Mouse (Mus musculus) hindbrain, embryonic 10.5 days (tissue): ENCODE measurements around the gene Bloc1s1. TPM values are rescaled to one million over a fixed set of nuclear protein-coding genes. Genes with fewer than 3 reads are reported as not detected.

Source experiments
- DNase-seq: peaks from one replicate; pipeline ENCODE4 v3.0.0-alpha.2; 2017; ENCODE audit warnings: low spot score
- H3K27ac ChIP-seq: fragments of 300-500 bp; sonication (generic); 2 replicates; pipeline ENCODE4 v1.5.1; 2016; ENCODE audit warnings: mild to moderate bottlenecking, moderate library complexity
- H3K27me3 ChIP-seq: fragments of 300-500 bp; sonication (generic); 2 replicates; pipeline ENCODE4 v1.6.1; 2016; ENCODE audit warnings: mild to moderate bottlenecking; ENCODE audit not compliant: poor library complexity, insufficient read depth, severe bottlenecking
- H3K36me3 ChIP-seq: fragments of 300-500 bp; sonication (generic); 2 replicates; pipeline ENCODE4 v1.6.1; 2016; ENCODE audit warnings: mild to moderate bottlenecking, moderate library complexity
- H3K4me1 ChIP-seq: fragments of 300-500 bp; sonication (generic); replicated peaks from 2 replicates; pipeline ENCODE4 v1.6.1; 2016; ENCODE audit warnings: mild to moderate bottlenecking
- H3K4me3 ChIP-seq: fragments of 300-500 bp; sonication (generic); 2 replicates; pipeline ENCODE4 v1.5.1; 2016; ENCODE audit warnings: mild to moderate bottlenecking, moderate library complexity
- H3K9me3 ChIP-seq: fragments of 300-500 bp; sonication (generic); 2 replicates; pipeline ENCODE4 v1.6.1; 2016; ENCODE audit warnings: mild to moderate bottlenecking, moderate library complexity
- WGBS: fragments of 180-500 bp; shearing (Covaris S2); methylation state at CpG from one replicate; pipeline ENCODE4 v1.1.7; 2016; 5-methylcytosine and 5-hydroxymethylcytosine counted together
- polyA plus RNA-seq: library from polyadenylated mRNA; unstranded; fragments of >200 nt; fragmentation: Nextera tagmentation; extraction: Ambion mirVana; gene quantifications from 2 replicates; pipeline ENCODE4 v1.2.1, GENCODE M21; 2016

Bloc1s1 gene
- polyA plus RNA-seq, 1 experiment from 2014 or later, result 285 TPM

DNA sequence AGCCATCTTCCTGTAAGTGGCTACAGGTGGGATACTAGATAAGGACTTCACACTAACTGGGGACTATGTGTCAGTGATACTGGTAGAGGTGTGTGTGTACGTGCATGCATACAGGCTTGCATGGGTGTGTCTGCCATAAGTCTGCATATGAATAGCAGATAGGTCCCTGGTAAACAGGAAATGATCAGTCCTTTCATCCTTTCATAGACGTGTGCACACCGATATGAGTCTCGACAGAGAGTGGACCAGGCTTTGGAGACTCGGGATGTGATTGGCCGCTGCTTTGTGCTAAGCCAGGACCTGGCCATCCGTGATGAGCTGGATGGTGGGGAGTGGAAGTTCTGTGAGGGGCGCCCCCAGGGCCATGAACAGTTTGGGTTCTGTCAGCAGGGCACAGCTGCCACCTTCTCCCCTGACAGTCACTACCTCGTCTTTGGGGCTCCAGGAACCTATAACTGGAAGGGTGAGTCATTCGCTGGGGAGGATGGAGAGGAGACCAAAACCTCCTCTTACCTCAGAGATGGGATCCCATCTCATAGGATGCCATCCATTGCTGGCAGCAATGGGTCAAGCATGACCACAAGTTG lies 16.7 kb upstream of the Bloc1s1 start:
- Histone ChIP-seq H3K9me3 (no peaks in the 10 kb centered on the region), H3K4me1 (no peaks in the 10 kb centered on the region), H3K27me3 (peaks cover 20% of the 10 kb centered on the region), H3K36me3 (no peaks in the 10 kb centered on the region), H3K4me3 (no peak overlapping the region), H3K27ac (no peak overlapping the region)
- WGBS, result 87% methylated on average over 10 of the region's 10 CpGs
- DNase-seq, result no peak

DNA sequence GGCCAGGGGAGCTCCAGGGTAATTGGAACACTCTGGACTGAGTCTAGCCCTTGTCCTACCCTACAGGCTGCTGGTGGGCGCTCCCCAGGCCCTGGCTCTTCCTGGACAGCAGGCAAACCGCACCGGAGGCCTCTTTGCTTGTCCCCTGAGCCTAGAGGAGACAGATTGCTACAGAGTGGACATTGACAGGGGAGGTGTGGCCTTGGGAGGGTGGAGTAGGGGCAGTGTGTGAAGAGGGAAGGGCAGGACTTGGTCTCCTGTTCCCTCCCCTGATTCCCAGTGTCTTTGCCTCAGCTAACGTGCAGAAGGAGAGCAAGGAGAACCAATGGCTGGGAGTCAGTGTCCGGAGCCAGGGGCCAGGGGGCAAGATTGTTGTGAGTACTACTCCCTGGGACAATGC lies 15.1 kb upstream of the Bloc1s1 start:
- WGBS, result 62% methylated on average over 5 of the region's 5 CpGs
- DNase-seq, result no peak
- H3K4me3 ChIP-seq, result no peak overlapping the region
- peaks cover 7% of the 10 kb centered on the region for H3K4me1 ChIP-seq
- no peak overlapping the region for H3K27ac ChIP-seq
- peaks cover 36% of the 10 kb centered on the region for H3K27me3 ChIP-seq
- H3K9me3 ChIP-seq, result no peaks in the 10 kb centered on the region
- H3K36me3 ChIP-seq, result no peaks in the 10 kb centered on the region

DNA sequence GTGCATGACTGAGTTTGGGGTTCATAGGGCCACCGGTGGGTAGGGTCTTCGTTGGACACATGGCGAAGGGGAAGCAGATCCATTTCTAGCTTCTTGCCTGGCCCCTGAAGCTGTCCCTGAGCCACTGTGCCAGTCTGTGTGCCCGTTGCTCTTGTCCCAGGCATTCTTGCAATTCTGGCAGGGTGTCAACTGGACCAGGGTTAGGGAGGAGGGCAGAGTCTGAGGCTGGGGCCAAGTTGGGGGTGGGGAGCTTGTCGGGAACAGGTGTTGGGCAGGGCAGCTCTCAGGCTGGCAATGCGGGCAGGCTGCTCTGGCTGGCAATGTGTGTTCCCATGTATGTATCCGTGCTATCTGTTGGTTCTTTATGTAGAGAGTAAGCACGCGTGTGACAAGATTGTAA lies 14.6 kb upstream of the Bloc1s1 start:
- no peak for DNase-seq
- peaks cover 13% of the 10 kb centered on the region for H3K4me1 ChIP-seq
- peaks cover 41% of the 10 kb centered on the region for H3K27me3 ChIP-seq
- no peak overlapping the region for H3K27ac ChIP-seq
- WGBS, result 87% methylated on average over 9 of the region's 9 CpGs
- H3K9me3 ChIP-seq, result no peaks in the 10 kb centered on the region
- H3K4me3 ChIP-seq, result no peak overlapping the region
- H3K36me3 ChIP-seq, result no peaks in the 10 kb centered on the region

DNA sequence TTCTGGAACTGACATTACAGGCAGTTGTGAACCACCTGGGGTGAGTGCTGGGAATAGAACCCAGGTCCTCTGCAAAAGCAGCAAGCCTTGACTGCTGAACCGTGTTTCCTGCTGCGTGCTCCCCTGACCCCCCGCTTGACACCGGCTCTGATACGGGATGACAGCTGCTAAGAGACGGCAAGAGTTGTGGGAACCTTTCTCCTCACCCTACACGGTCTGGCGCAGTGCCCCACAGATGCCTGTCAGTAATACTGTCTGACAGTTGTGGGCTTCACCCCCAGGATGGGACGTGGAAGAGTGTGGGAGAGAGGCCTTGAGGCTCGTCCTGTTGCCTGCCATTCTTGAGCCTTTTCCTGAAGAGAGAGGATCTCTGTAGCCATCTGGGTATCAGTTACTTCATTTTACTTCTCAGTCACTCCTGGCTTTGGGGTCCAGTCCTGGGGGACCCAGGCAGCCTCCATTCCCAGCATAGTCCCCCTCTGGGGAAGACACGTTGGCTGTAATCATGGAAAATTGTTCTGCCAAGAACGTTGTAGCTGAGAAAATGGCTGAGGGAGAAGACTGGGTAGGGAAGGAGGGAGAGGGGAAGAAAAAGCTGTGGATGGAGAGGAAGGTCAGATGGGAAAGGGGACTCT lies 14.0 kb upstream of the Bloc1s1 start:
- Histone ChIP-seq H3K4me3 (no peak overlapping the region), H3K9me3 (no peaks in the 10 kb centered on the region), H3K27me3 (peaks cover 47% of the 10 kb centered on the region), H3K27ac (no peak overlapping the region), H3K4me1 (peaks cover 17% of the 10 kb centered on the region), H3K36me3 (no peaks in the 10 kb centered on the region)
- DNase-seq, result no peak
- 69% methylated on average over 12 of the region's 12 CpGs for WGBS

DNA sequence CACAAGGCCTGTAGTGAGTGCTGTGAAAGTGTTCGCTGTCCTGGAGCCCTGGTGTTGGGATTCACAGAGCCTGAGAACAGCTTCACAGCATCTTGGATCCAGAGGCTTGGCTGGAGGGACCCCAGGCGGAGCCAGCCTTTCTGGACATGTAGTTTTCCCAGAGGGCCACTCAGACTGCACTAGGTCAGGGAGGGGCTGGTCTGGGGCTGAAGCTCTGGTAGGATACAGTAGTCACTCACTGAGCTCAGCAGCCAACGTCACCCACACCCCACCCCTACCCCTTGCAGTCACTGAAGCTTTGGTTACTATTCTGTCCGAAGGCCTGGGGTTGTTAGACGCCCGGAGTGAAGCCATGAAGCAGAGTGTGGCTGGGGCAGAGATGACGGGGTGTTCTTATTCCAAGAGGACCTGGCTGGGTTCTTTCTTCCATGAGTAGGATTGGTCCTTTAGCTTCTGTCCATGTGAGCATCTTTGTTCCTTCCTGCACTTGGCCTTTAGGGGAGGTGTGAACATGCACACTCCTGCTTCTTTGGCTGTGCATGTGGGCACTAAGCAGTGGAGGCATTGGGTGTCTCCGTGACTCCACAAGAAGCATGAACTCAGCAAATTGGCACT lies 12.1 kb upstream of the Bloc1s1 start:
- no peak for DNase-seq
- H3K9me3 ChIP-seq, result no peaks in the 10 kb centered on the region
- H3K27me3 ChIP-seq, result peaks cover 66% of the 10 kb centered on the region
- no peaks in the 10 kb centered on the region for H3K36me3 ChIP-seq
- peaks cover 17% of the 10 kb centered on the region for H3K4me1 ChIP-seq
- WGBS, result 78% methylated on average over 8 of the region's 8 CpGs
- no peak overlapping the region for H3K4me3 ChIP-seq
- no peak overlapping the region for H3K27ac ChIP-seq

DNA sequence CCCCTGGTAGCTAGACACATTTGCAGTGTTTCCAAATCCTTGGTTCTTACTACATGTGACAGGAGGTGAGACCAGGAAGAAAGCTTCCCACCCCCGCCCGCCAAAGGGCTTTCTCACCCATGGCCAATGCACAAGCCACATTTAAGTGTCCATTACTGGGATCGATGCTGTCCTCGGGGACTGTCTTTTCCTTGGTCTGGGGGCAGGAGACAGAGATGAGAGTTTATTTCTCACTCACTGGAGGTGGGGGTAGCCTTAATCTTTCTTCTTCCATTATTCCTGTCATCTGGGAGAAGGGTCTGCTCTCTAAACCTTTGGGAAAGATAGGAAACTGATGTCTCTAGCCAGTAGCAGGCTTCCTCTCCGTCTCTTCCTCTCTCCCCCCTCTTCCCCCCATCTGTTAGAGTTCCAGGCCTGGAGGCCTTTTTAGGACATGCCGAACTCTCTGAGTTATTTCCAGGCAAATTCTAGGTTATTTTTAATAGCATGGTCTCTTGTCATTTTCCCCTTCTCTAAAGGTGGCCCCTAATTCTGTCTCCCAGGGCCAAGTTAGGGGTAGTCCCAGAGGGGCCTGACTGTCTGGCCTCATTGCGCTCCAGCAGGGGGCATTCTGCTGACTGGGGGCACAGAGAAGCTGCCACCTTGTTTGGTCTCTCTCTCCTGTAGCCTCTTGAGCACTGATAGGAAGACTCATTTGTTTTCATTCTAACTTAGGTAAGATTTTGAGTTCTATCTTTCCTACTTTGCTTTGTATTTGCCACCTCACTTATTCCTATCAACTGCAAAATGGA lies 11.4 kb upstream of the Bloc1s1 start:
- peaks cover 17% of the 10 kb centered on the region for H3K4me1 ChIP-seq
- H3K27me3 ChIP-seq, result peaks cover 73% of the 10 kb centered on the region
- H3K36me3 ChIP-seq, result no peaks in the 10 kb centered on the region
- H3K27ac ChIP-seq, result no peak overlapping the region
- no peak for DNase-seq
- H3K4me3 ChIP-seq, result no peak overlapping the region
- 64% methylated on average over 7 of the region's 7 CpGs for WGBS
- H3K9me3 ChIP-seq, result no peaks in the 10 kb centered on the region

DNA sequence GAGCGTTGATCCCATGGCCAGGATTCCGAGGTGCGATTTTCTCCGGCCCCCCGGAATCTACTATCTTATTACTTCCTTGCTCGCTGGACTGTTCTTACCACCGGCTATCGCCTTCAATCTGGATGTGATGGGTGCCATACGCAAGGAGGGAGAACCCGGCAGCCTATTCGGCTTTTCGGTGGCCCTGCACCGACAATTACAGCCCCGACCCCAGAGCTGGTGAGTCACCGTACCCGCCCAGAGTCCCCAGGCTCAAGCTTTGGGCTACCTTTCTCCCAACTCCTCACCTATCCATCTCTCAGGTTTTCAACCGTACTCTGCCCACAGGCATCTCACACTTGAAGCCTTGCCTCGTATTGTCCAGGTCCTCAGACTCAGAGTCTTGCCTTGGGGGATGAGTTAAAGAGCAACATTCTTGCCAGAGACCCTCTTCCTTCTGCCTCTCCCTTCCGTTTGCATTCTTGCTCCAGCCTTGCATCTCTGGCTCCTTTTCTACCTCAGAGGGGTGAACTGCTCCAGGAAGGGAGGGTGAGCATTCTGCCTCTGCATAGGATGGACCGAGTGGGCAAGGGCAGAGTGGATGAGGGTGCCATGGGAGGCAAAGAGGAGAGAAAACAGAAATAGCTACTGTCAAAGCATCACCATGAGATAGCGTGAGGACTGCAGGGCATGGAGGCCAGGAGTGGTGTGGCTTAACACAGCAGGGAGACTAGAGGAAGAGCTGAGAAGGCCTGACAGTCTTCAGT lies 10.3 kb upstream of the Bloc1s1 start:
- H3K4me3 ChIP-seq, result peak overlapping the region; percentile 57
- peaks cover 17% of the 10 kb centered on the region for H3K4me1 ChIP-seq
- H3K36me3 ChIP-seq, result no peaks in the 10 kb centered on the region
- peaks cover 83% of the 10 kb centered on the region for H3K27me3 ChIP-seq
- 0 out of 2 replicates have a peak overlapping the region, but pooled peaks have one; percentile 35 for H3K27ac ChIP-seq
- 3% methylated on average over 21 of the region's 21 CpGs for WGBS
- no peaks in the 10 kb centered on the region for H3K9me3 ChIP-seq
- no peak for DNase-seq

DNA sequence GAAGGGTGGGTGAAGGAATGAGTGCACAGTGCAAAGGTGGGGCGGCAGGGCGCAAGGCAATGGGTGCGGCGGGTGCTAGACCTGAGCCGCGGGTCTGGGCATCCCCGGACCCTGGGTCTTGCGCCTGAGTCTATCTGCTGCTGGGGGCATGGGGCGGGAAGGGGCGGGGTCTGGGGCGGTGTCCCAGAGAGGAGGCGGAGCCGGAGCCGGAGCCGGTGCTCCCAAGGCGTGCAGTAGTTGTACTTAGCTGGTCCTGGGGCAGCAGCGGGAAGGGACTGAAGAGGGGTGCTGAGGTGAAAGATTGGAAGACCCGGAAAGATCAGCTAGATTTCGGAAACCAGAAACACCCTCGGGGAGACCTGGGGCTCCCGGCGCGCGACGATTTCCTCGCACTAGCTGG lies 9.7 kb upstream of the Bloc1s1 start, which contains the start of gene Itga7:
Gene Itga7, plus strand, starts transcription at position 245 of the 400 bp plus-strand sequence.
- peaks cover 89% of the 10 kb centered on the region for H3K27me3 ChIP-seq
- 0 out of 2 replicates have a peak within 1 kb of the TSS, but pooled peaks have one; percentile 35 for H3K27ac ChIP-seq
- peak within 1 kb of the TSS; percentile 57 for H3K4me3 ChIP-seq
- peak; percentile 59 for DNase-seq
- no peaks in the 10 kb centered on the region for H3K36me3 ChIP-seq
- under 1% methylated on average over 26 of the region's 26 CpGs for WGBS
- peaks cover 17% of the 10 kb centered on the region for H3K4me1 ChIP-seq
- H3K9me3 ChIP-seq, result no peaks in the 10 kb centered on the region

DNA sequence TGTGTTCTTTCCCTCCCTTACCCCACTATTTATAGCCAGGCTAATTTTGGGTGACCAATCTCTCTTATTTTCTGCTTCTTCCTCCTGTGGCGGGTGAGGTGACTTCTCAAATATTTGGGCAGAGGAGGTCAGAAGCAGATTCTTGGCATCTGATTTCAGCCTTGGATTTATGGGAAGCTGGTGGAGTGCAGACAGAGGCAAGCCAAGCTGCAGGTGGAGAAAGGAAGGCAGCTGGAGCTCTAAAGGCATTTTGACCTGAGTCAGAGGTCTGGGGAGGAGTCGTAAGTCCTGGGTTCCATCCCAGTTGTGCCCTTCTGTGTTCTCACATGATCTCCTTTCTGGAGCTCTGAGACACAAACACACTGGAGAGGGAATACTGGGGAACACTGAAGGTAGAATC lies 7.6 kb upstream of the Bloc1s1 start:
- Histone ChIP-seq H3K36me3 (no peaks in the 10 kb centered on the region), H3K9me3 (no peaks in the 10 kb centered on the region), H3K4me3 (no peak overlapping the region), H3K27ac (no peak overlapping the region), H3K4me1 (peaks cover 17% of the 10 kb centered on the region), H3K27me3 (peaks cover 91% of the 10 kb centered on the region)
- no peak for DNase-seq
- WGBS, result 86% methylated on average over 2 of the region's 2 CpGs

DNA sequence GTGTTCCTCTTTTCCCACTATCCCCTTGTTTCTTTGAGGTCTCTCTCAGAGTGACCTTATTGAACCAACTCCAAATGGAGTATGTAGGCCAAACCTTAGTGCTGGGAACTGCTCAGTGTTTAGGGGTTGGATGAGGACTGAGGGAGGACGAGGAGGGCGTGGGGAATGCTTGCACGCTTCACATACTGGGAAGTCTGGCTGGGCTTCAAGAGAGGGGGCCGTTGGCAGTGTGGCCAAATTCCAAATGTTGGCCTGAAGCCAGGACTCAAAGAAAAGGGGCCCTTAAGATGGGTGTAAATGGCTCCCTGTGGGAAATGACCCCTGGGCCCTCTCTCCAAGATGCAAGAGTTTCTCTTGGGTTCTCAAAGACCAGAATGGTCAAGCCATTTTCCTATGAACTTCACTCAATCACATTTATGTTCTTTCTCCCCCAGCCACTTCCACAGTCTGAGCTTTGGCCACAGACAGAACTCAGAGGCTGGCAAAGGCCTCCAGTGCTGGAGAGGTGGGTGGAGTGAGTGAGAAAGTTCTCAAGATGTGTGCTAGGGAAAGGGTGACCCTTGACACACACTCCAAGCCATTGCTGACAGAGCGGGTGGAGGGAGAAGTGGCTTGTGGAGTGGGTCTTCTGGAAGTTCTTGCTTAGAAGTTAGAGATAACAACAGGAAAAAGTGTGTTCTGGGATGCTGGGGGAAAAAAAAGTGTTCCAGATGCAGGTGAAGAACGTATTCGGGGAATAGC lies 6.0 kb upstream of the Bloc1s1 start:
- Histone ChIP-seq H3K9me3 (no peaks in the 10 kb centered on the region), H3K4me1 (peaks cover 17% of the 10 kb centered on the region), H3K27me3 (peaks cover 75% of the 10 kb centered on the region), H3K4me3 (no peak overlapping the region), H3K36me3 (no peaks in the 10 kb centered on the region), H3K27ac (no peak overlapping the region)
- WGBS, result 77% methylated on average over 7 of the region's 7 CpGs
- no peak for DNase-seq

DNA sequence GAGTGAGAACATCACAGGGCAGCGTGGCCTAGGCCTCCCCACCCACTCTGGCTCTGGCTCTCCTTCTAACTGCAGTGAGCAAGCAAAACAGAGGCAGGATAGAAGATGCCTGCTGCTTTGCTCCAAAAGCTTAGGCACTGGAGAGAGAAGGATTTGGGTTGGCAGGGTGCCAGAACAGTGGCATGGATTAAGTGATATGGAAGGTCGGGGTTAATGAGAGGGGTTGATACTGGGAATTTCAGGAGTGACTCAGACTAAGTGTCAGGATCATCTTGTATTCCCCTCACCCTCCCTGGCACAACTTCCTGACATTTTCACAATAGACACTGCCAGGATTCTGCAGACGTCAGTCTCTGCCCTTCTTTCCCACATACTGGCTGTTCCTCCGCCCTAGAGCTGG lies 4.5 kb upstream of the Bloc1s1 start:
- DNase-seq, result no peak
- H3K27me3 ChIP-seq, result peaks cover 60% of the 10 kb centered on the region
- no peak overlapping the region for H3K4me3 ChIP-seq
- H3K4me1 ChIP-seq, result peaks cover 12% of the 10 kb centered on the region
- H3K27ac ChIP-seq, result no peak overlapping the region
- no peaks in the 10 kb centered on the region for H3K9me3 ChIP-seq
- WGBS, result 33% methylated on average over 4 of the region's 4 CpGs
- no peaks in the 10 kb centered on the region for H3K36me3 ChIP-seq
